Mouse (Mus musculus) CH12.LX (cell line): Measurements from ENCODE around the gene Tgm2. TPM values are rescaled to one million over a fixed set of nuclear protein-coding genes. Genes with fewer than 3 reads are reported as not detected.

ENCODE experiments used
- DNase-seq: peaks from one replicate; pipeline ENCODE4 v3.0.0-alpha.2; 2013; ENCODE audit errors: extremely low read depth
- H3K27ac ChIP-seq: 2 replicates; pipeline ENCODE4 v1.5.1; 2012; ENCODE audit warnings: low read depth, mild to moderate bottlenecking, control low read depth, moderate library complexity; ENCODE audit not compliant: insufficient read depth
- H3K27me3 ChIP-seq: replicated peaks from 2 replicates; pipeline ENCODE3; 2012; ENCODE audit warnings: inconsistent platforms
- H3K36me3 ChIP-seq, 2 experiments: replicated peaks in 1 of 2; 2 replicates each; pipeline versions ENCODE3 to v1.6.1; 2012; ENCODE audit warnings: inconsistent platforms in 1 of 2, low read length in 1 of 2, mild to moderate bottlenecking in 1 of 2, mixed read lengths in 1 of 2, moderate library complexity in 1 of 2; ENCODE audit not compliant: control insufficient read depth in 1 of 2, insufficient read depth in 1 of 2
- H3K4me1 ChIP-seq, 2 experiments: 2 replicates each; pipeline ENCODE4 v1.6.1; 2012; ENCODE audit warnings: inconsistent platforms in 1 of 2, moderate library complexity in 1 of 2; ENCODE audit not compliant: insufficient read depth in 2 of 2, control insufficient read depth in 1 of 2
- H3K4me2 ChIP-seq: 2 replicates; pipeline ENCODE4 v1.6.1; 2012; ENCODE audit warnings: low read depth, mild to moderate bottlenecking, control low read depth; ENCODE audit not compliant: poor library complexity, insufficient read depth, severe bottlenecking
- H3K4me3 ChIP-seq, 3 experiments: fragments of 150-350 bp in 1 of 3; sonication (generic) in 1 of 3; replicated peaks in 1 of 3; 2 replicates each; pipeline versions ENCODE3 to v1.5.1; 2011 to 2012; ENCODE audit warnings: low read depth in 2 of 3, low read length in 2 of 3, mild to moderate bottlenecking in 2 of 3, moderate library complexity in 2 of 3, control low read depth in 1 of 3, improper control_type of control experiment in 1 of 3, inconsistent platforms in 1 of 3, mixed read lengths in 1 of 3; ENCODE audit not compliant: poor library complexity in 1 of 3
- H3K79me2 ChIP-seq: replicated peaks from 2 replicates; pipeline ENCODE4 v1.6.1; 2012; ENCODE audit warnings: mild to moderate bottlenecking, moderate library complexity; ENCODE audit not compliant: control insufficient read depth, poor library complexity, insufficient read depth, severe bottlenecking; ENCODE audit errors: extremely low read depth
- H3K9ac ChIP-seq: 2 replicates; pipeline ENCODE4 v1.6.1; 2012; ENCODE audit warnings: low read depth, mild to moderate bottlenecking, control low read depth, moderate library complexity; ENCODE audit not compliant: insufficient read depth
- H3K9me3 ChIP-seq: replicated peaks from 2 replicates; pipeline ENCODE3; 2012; ENCODE audit warnings: low read length, inconsistent platforms, mixed read lengths
- BHLHE40 ChIP-seq: IDR thresholded peaks from 2 replicates; pipeline ENCODE4 v1.6.1; 2011; ENCODE audit warnings: mild to moderate bottlenecking, low read depth, low read length, improper control_type of control experiment
- CHD2 ChIP-seq: IDR thresholded peaks from 2 replicates; pipeline ENCODE4 v1.6.1; 2011; ENCODE audit warnings: low read length, improper control_type of control experiment
- E2F4 ChIP-seq: IDR thresholded peaks from 2 replicates; pipeline ENCODE4 v1.6.1; 2011; ENCODE audit warnings: low read depth, low read length, improper control_type of control experiment; ENCODE audit not compliant: insufficient replicate concordance
- EP300 ChIP-seq: IDR thresholded peaks from 2 replicates; pipeline ENCODE4 v1.6.1; 2011; ENCODE audit warnings: low read length, improper control_type of control experiment
- ETS1 ChIP-seq: conservative IDR thresholded peaks from 2 replicates; pipeline ENCODE4 v1.6.1; 2012; ENCODE audit warnings: low read depth, mild to moderate bottlenecking, inconsistent platforms, low read length, improper control_type of control experiment, moderate library complexity
- GABPA ChIP-seq: IDR thresholded peaks from 2 replicates; pipeline ENCODE4 v1.6.1; 2012; ENCODE audit warnings: low read depth, low read length, improper control_type of control experiment, inconsistent platforms; ENCODE audit not compliant: insufficient replicate concordance
- JUN ChIP-seq: IDR thresholded peaks from 2 replicates; pipeline ENCODE4 v1.6.1; 2011; ENCODE audit warnings: low read depth, mild to moderate bottlenecking, low read length, improper control_type of control experiment, moderate library complexity; ENCODE audit not compliant: insufficient read depth
- JUND ChIP-seq: conservative IDR thresholded peaks from 2 replicates; pipeline ENCODE4 v1.6.1; 2011; ENCODE audit warnings: low read depth, low read length, improper control_type of control experiment
- MAFK ChIP-seq: IDR thresholded peaks from 2 replicates; pipeline ENCODE4 v1.6.1; 2011; ENCODE audit warnings: low read length, improper control_type of control experiment; ENCODE audit not compliant: insufficient replicate concordance
- MAX ChIP-seq: IDR thresholded peaks from 2 replicates; pipeline ENCODE4 v1.6.1; 2011; ENCODE audit warnings: low read length, improper control_type of control experiment
- MXI1 ChIP-seq: IDR thresholded peaks from 2 replicates; pipeline ENCODE4 v1.6.1; 2011; ENCODE audit warnings: mild to moderate bottlenecking, low read depth, low read length, improper control_type of control experiment
- MYC ChIP-seq: IDR thresholded peaks from 2 replicates; pipeline ENCODE4 v1.6.1; 2011; ENCODE audit warnings: low read depth, mild to moderate bottlenecking, improper control_type of control experiment, low read length
- NELFE ChIP-seq: IDR thresholded peaks from 2 replicates; pipeline ENCODE4 v1.6.1; 2011; ENCODE audit warnings: low read depth, low read length, improper control_type of control experiment
- NRF1 ChIP-seq: IDR thresholded peaks from 2 replicates; pipeline ENCODE4 v1.6.1; 2014; ENCODE audit warnings: low read depth, mild to moderate bottlenecking, inconsistent platforms, low read length, improper control_type of control experiment, moderate library complexity
- POLR2AphosphoS2 ChIP-seq: IDR thresholded peaks from 2 replicates; pipeline ENCODE4 v1.6.1; 2011; ENCODE audit warnings: low read depth, low read length, improper control_type of control experiment
- RCOR1 ChIP-seq: conservative IDR thresholded peaks from 2 replicates; pipeline ENCODE4 v1.6.1; 2012; ENCODE audit warnings: low read depth, mild to moderate bottlenecking, inconsistent platforms, low read length, improper control_type of control experiment
- SIN3A ChIP-seq: IDR thresholded peaks from 2 replicates; pipeline ENCODE4 v1.6.1; 2012; ENCODE audit warnings: low read length, improper control_type of control experiment, inconsistent platforms
- TBP ChIP-seq: conservative IDR thresholded peaks from 2 replicates; pipeline ENCODE4 v1.6.1; 2011; ENCODE audit warnings: low read depth, low read length, improper control_type of control experiment
- TCF12 ChIP-seq: IDR thresholded peaks from 2 replicates; pipeline ENCODE4 v1.6.1; 2014; ENCODE audit warnings: low read depth, mild to moderate bottlenecking, inconsistent platforms, low read length, improper control_type of control experiment
- UBTF ChIP-seq: IDR thresholded peaks from 2 replicates; pipeline ENCODE4 v1.6.1; 2012; ENCODE audit warnings: low read depth, mild to moderate bottlenecking, inconsistent platforms, low read length, improper control_type of control experiment, moderate library complexity
- USF1 ChIP-seq: IDR thresholded peaks from 2 replicates; pipeline ENCODE4 v1.6.1; 2014; ENCODE audit warnings: low read depth, mild to moderate bottlenecking, inconsistent platforms, low read length, improper control_type of control experiment
- USF2 ChIP-seq: conservative IDR thresholded peaks from 2 replicates; pipeline ENCODE4 v1.6.1; 2011; ENCODE audit warnings: low read depth, low read length, improper control_type of control experiment
- ZC3H11A ChIP-seq: IDR thresholded peaks from 2 replicates; pipeline ENCODE4 v1.6.1; 2012; ENCODE audit warnings: low read depth, mild to moderate bottlenecking, inconsistent platforms, low read length, improper control_type of control experiment
- ZMIZ1 ChIP-seq: IDR thresholded peaks from 2 replicates; pipeline ENCODE4 v1.6.1; 2012; ENCODE audit warnings: low read depth, mild to moderate bottlenecking, inconsistent platforms, low read length, improper control_type of control experiment
- dilution Hi-C: fragments of 300-500 bp; cut with MboI; formaldehyde crosslinking; loops from 2 replicates; pipeline ENCODE4 v1.14.3; 2020; ENCODE audit warnings: low sequenced_read_pairs; ENCODE audit not compliant: extremely low pct_unique_long_range_greater_than_20kb, extremely low pct_ligation_motif_present
- in situ Hi-C: fragments of 300-500 bp; cut with MboI; formaldehyde crosslinking; loops from 3 replicates; pipeline ENCODE4 v1.14.3; 2019; ENCODE audit warnings: low sequenced_read_pairs, low pct_ligation_motif_present, low pct_unique_long_range_greater_than_20kb, mixed read lengths
- polyA plus RNA-seq: library from polyadenylated mRNA; unstranded; fragments of >175 nt; gene quantifications from 2 replicates; pipeline ENCODE4 v1.2.1, GENCODE M21; 2012; ENCODE audit warnings: low read depth; ENCODE audit not compliant: insufficient read length
- total RNA-seq, 2 experiments: library from RNA; depleted of rRNA; stranded (reverse); fragments of 300-350 nt in 1 of 2; fragments of >200 nt in 1 of 2; gene quantifications; 2 replicates each; pipeline ENCODE4 v1.2.3; 2012 to 2014

Tgm2 gene
- total and polyA plus RNA-seq, 3 experiments = 0.08 to 0.50 (median 0.21) TPM

DNA sequence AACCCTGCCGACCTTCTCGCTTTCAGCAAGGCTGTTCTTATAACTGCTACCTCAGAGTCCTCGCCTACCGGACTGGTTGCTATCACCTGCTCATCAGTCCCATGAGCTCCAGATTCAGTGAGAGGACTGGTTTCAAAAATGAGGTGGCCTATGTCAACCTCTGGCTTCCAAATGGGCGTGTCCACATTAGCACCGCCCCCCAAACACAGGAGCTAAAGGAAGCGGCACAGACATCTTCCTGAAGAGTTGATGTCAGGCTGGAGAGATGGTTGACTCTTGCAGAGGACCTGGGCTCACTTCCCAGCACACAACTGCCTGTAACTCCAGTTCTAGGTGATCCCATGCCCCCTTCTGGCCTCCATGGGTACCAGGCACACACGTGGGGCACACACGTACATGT, 30.5 kb upstream of the Tgm2 start:
- Histone ChIP-seq H3K4me1 (peaks cover 16 to 33% of the 10 kb centered on the region in 2 experiments), H3K27me3 (peaks cover 34% of the 10 kb centered on the region), H3K27ac (no peak overlapping the region), H3K4me2 (no peak overlapping the region), H3K36me3 (no peaks in the 10 kb centered on the region), H3K4me3 (no peak overlapping the region), H3K9me3 (peaks cover 15% of the 10 kb centered on the region), H3K79me2 (no peaks in the 10 kb centered on the region), H3K9ac (no peak overlapping the region)
- no peak for DNase-seq
- dilution Hi-C loops = no loop called here
- in situ Hi-C loops = no loop called here
- no peak for TF ChIP-seq RCOR1
- TF ChIP-seq JUND = no peak
- no peak for TF ChIP-seq CHD2
- TF ChIP-seq ETS1 = no peak
- TF ChIP-seq E2F4 = no peak
- no peak for TF ChIP-seq MXI1
- TF ChIP-seq TCF12 = no peak
- no peak for TF ChIP-seq BHLHE40
- TF ChIP-seq USF1 = no peak
- TF ChIP-seq ZC3H11A = no peak
- no peak for TF ChIP-seq USF2
- no peak for TF ChIP-seq ZMIZ1
- TF ChIP-seq TBP = no peak
- TF ChIP-seq POLR2AphosphoS2 = no peak
- TF ChIP-seq GABPA = no peak
- no peak for TF ChIP-seq SIN3A
- no peak for TF ChIP-seq JUN
- TF ChIP-seq UBTF = no peak
- TF ChIP-seq MAFK = no peak
- no peak for TF ChIP-seq MYC

DNA sequence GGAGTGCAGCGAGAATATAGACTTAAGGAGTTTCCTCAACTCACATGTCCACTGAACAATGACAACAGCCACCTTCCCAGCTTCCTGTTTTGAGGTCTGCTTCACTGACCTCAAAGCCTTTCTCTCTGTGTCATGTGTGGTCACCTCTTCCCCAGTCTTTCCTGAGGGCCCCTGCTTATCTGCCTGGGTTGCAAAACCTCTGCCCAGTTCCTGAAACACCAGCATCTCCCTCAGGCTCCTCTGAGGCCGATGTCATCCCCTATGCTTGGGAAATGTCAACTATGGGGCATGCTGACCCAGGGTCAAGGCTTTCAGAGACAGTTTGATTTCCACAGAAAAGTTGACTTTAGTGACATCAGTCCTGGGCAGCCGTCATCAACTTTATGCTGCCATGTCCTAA, 29.2 kb upstream of the Tgm2 start:
- dilution Hi-C loops (no loop called here), in situ Hi-C loops (no loop called here)
- H3K9ac ChIP-seq = no peak overlapping the region
- H3K9me3 ChIP-seq = peaks cover 12% of the 10 kb centered on the region
- peaks cover 38% of the 10 kb centered on the region for H3K27me3 ChIP-seq
- H3K79me2 ChIP-seq = no peaks in the 10 kb centered on the region
- no peak overlapping the region for H3K4me3 ChIP-seq
- H3K27ac ChIP-seq = no peak overlapping the region
- no peak for DNase-seq
- no peaks in the 10 kb centered on the region for H3K36me3 ChIP-seq
- TF ChIP-seq BHLHE40 (peak; percentile 52; the same call in 1 of the 2 replicates), NRF1 (no peak), EP300 (peak; percentile 52), NELFE (no peak), MAFK (0 out of 2 replicates have a peak, but pooled peaks have one; percentile 12), MAX (no peak), TBP (no peak)
- H3K4me2 ChIP-seq = no peak overlapping the region
- peaks cover 16 to 29% of the 10 kb centered on the region in 2 experiments for H3K4me1 ChIP-seq
